Mouse (Mus musculus) forebrain, postnatal 0 days (tissue): ENCODE data around the gene Pld3. TPM values are rescaled to one million over a fixed set of nuclear protein-coding genes. Genes with fewer than 3 reads are reported as not detected.

Experiments used
- ATAC-seq: fragments of 200-750 bp; cut with Nextera tagmentation; 2 replicates; pipeline ENCODE4 v1.8.0; 2017; ENCODE audit warnings: mild to moderate bottlenecking, moderate library complexity
- DNase-seq: peaks from one replicate; pipeline ENCODE4 v3.0.0-alpha.2; 2015
- H3K27ac ChIP-seq: fragments of 300-500 bp; sonication (generic); 2 replicates; pipeline ENCODE4 v1.5.1; 2014; ENCODE audit warnings: low read depth, mild to moderate bottlenecking, antibody characterized with exemption, low read length, moderate library complexity, mixed read lengths
- H3K27me3 ChIP-seq: fragments of 300-500 bp; sonication (generic); 2 replicates; pipeline ENCODE4 v1.6.1; 2014; ENCODE audit warnings: mild to moderate bottlenecking, low read length, mixed read lengths; ENCODE audit not compliant: insufficient read depth
- H3K36me3 ChIP-seq: fragments of 300-500 bp; sonication (generic); 2 replicates; pipeline ENCODE4 v1.6.1; 2014; ENCODE audit warnings: mild to moderate bottlenecking, moderate library complexity; ENCODE audit not compliant: insufficient read depth
- H3K4me1 ChIP-seq: fragments of 300-500 bp; sonication (generic); 2 replicates; pipeline ENCODE4 v1.6.1; 2014; ENCODE audit warnings: antibody characterized with exemption; ENCODE audit not compliant: insufficient read depth
- H3K4me2 ChIP-seq: fragments of 300-500 bp; sonication (generic); 2 replicates; pipeline ENCODE4 v1.6.1; 2014; ENCODE audit warnings: low read depth, mild to moderate bottlenecking, moderate library complexity
- H3K4me3 ChIP-seq: fragments of 300-500 bp; sonication (generic); 2 replicates; pipeline ENCODE4 v1.5.1; 2014; ENCODE audit warnings: low read depth, low read length, mixed read lengths
- H3K9ac ChIP-seq: fragments of 300-500 bp; sonication (generic); 2 replicates; pipeline ENCODE4 v1.6.1; 2014; ENCODE audit warnings: mild to moderate bottlenecking
- H3K9me3 ChIP-seq: fragments of 300-500 bp; sonication (generic); 2 replicates; pipeline ENCODE4 v1.6.1; 2016; ENCODE audit warnings: low read length
- CTCF ChIP-seq: sonication (generic); IDR thresholded peaks from 2 replicates; pipeline ENCODE4 v1.5.1; 2016; ENCODE audit warnings: antibody characterized with exemption, control low read depth, low read depth
- WGBS: fragments of 180-500 bp; shearing (Covaris S2); extraction: QIAGEN DNeasy Blood & Tissue Kit; methylation state at CpG from one replicate; pipeline ENCODE4 v1.1.7; 2014; 5-methylcytosine and 5-hydroxymethylcytosine counted together
- polyA plus RNA-seq: library from polyadenylated mRNA; unstranded; fragments of >200 nt; fragmentation: Nextera tagmentation; extraction: Ambion mirVana; gene quantifications from 2 replicates; pipeline ENCODE4 v1.2.1, GENCODE M21; 2015
- total RNA-seq: library from RNA; depleted of rRNA; stranded (reverse); fragments of >200 nt; gene quantifications from 2 replicates; pipeline ENCODE4 v1.2.3, GENCODE M21; 2014

Gene Pld3
- total and polyA plus RNA-seq, 2 experiments from 2014 or later: 219 to 246 TPM

DNA sequence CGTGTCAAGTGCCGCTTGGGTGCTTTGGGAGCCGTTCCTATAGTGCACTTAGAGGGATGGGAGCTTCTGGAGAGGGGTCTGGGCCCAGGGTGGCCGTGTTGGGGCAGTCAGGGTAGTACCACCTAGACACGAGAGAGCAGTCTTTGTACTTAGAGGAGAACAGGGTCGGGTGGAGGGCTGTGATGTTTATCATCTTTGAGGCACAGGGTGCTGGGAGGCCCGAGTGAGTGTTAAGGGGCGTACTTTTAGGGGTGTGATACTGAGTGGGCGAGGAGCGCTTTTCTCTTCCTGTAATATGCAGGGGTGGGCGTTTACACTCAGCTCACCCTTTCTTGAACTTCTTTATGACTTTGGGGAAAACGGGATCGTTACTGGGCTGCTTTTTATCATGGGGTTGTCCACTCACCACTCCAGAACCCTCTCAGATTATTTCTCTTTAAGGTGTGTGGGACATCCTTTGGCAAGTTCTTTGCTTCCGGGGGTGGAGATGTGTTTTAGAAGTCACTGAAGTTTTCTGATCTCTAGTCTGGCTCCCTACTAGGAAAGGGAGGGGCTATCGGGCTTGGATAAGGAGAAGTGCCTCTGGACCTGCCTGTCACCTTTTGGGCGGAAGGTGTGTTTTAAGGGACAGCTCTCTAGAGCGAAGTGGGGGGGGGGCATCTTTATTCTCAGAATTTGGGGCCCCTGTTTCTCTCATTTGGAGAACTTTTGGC lies 39.4 kb upstream of the Pld3 start:
- ATAC-seq: peak; percentile 46
- no peaks in the 10 kb centered on the region for H3K27me3 ChIP-seq
- no peaks in the 10 kb centered on the region for H3K36me3 ChIP-seq
- TF ChIP-seq CTCF: no peak
- peak overlapping the region; percentile 97 for H3K27ac ChIP-seq
- no peak for DNase-seq
- no peaks in the 10 kb centered on the region for H3K9me3 ChIP-seq
- peak overlapping the region; percentile 82 for H3K9ac ChIP-seq
- WGBS: 3% methylated on average over 17 of the region's 17 CpGs
- H3K4me2 ChIP-seq: peak overlapping the region; percentile 73
- H3K4me1 ChIP-seq: peaks cover 6% of the 10 kb centered on the region; the same call in 1 of the 2 replicates
- peak overlapping the region; percentile 72 for H3K4me3 ChIP-seq

DNA sequence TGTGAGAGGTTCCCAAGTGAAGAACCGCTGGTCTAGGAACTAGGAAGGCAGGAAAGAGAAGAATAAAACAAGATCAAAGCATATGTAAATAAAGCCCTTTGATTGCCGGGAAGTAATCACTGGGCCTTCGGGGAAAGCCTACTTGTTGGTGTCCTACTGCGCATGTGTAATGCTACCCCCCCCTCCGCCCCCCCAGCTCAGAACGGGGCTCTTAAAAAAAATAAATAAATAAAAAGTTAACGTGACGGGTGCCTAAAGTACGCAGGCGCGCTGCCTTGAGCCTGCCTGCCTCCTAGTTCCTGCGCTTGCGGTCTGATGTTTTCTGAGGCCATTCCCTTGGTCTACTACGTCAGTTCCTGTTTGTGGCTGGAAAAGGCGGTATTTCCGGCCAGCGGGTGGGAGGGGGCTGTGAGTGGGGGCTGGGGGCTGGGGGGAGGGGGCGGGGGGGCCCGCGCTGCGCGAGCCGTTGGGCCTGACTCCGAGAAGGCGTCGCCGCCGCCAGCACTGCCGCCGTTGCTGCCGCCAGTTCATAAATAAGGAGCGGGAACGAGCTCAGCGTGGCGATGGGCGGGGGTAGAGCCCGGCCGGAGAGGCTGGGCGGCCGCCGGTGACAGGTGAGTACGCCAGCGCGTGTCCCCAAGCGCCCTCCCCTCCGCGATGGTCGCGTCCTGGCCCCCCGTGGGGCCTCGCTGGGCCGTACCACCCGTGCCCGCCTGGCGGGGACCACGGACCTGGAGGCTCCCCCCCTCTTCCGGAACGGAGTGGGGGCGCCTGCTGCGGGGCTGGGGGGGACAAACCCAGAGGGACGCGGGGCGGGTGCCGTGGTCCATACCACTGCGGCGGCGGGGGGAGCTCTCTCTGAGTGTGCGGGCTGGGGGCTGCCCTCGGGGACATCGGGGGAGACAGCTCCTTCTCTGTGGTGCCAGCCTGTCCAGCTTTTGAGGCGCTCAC lies 38.5 kb upstream of the Pld3 start, which contains the start of gene Akt2:
Gene Akt2 (plus strand): TSS at position 287 of the 951 bp plus-strand sequence.
- DNase-seq (peak; percentile 97), ATAC-seq (peak; percentile 96)
- peak; percentile 42 for TF ChIP-seq CTCF
- Histone ChIP-seq H3K27me3 (no peaks in the 10 kb centered on the region), H3K36me3 (no peaks in the 10 kb centered on the region), H3K4me3 (peak within 1 kb of the TSS; percentile 72), H3K9ac (peak within 1 kb of the TSS; percentile 82), H3K9me3 (no peaks in the 10 kb centered on the region), H3K27ac (peak within 1 kb of the TSS; percentile 97), H3K4me2 (peak within 1 kb of the TSS; percentile 73), H3K4me1 (peaks cover 6% of the 10 kb centered on the region; the same call in 1 of the 2 replicates)
- under 1% methylated on average over 51 of the region's 71 CpGs for WGBS

DNA sequence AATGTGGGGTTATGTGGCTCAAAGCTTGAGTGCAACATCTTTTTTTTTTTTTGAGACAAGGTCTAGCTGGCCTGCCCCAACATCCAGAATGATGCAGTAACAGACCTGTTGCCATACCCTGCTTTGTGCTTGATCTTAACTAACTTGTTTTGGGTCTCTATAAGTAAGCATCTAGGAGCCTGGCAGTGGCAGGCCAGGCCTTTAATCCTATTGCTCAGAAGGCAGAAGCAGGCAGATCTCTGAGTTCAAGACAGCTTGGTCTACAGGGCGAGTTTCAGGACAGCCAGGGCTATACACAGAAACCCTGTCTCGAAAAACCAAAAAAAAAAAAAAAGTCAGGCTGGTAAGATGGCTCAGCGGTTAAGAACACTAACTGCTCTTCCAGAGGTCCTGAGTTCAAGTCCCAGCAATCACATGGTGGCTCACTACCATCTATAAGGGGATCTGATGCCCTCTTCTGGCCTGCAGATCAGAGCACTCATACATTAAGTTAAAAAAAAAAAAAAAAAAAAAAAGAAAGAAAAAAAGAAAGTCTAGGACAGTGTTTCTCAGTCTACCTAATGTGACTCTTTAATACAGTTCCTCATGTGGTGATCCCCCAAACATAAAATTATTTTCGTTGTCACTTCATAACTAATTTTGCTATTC lies 37.7 kb upstream of the Pld3 start:
- no peaks in the 10 kb centered on the region for H3K27me3 ChIP-seq
- peak; percentile 29 for TF ChIP-seq CTCF
- H3K4me3 ChIP-seq: peak overlapping the region; percentile 72
- peak overlapping the region; percentile 50 for H3K4me2 ChIP-seq
- peak overlapping the region; percentile 74; the same call in 1 of the 2 replicates for H3K27ac ChIP-seq
- H3K4me1 ChIP-seq: peaks cover 6% of the 10 kb centered on the region; the same call in 1 of the 2 replicates
- WGBS: 69% methylated on average over 4 of the region's 4 CpGs
- ATAC-seq (no peak), DNase-seq (no peak)
- H3K9me3 ChIP-seq: no peaks in the 10 kb centered on the region
- no peaks in the 10 kb centered on the region for H3K36me3 ChIP-seq
- 0 out of 2 replicates have a peak overlapping the region, but pooled peaks have one; percentile 45 for H3K9ac ChIP-seq

DNA sequence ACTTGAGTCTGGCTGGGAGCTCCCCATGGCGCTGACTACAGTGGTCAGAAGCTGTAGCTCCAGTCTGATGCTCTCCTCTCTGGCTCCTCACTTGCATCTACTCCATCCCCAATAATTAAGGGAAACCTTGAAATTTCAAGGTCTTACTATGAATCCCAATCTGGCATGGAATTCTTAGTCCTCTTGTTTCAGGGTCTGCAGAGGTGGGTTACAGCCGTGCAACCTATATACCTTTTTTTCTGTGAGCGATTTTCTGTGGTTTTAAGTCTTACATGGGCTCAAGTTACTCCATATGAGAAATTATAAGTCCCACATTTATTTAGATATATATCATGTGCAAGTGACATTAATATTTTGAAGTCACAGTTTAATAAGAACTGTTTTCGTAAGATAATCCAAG lies 37.1 kb upstream of the Pld3 start:
- Histone ChIP-seq H3K9ac (no peak overlapping the region), H3K27ac (no peak overlapping the region), H3K27me3 (no peaks in the 10 kb centered on the region), H3K9me3 (no peaks in the 10 kb centered on the region), H3K4me2 (no peak overlapping the region), H3K36me3 (no peaks in the 10 kb centered on the region), H3K4me3 (no peak overlapping the region), H3K4me1 (peaks cover 6% of the 10 kb centered on the region; the same call in 1 of the 2 replicates)
- no peak for ATAC-seq
- no peak for DNase-seq
- no peak for TF ChIP-seq CTCF
- 91% methylated on average over 4 of the region's 4 CpGs for whole genome bisulfite sequencing

DNA sequence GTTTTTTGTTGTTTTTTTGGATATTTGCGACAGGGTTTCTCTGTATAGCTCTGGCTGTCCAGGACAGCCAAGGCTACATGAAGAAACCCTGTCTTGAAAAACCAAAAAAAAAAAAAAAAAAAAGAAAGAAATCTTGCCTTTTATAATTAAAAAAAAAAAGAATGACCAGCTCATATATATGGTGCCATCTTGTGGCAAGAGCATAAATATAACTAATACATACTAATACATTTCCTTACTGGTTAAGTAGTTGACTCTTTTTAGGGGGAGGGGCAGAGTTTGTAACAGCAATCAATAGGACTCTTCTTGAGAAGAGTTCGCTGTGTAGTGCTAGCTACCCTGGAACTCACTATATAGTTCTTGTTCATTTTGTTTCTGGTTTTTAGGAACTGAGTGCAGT lies 34.7 kb upstream of the Pld3 start:
- ATAC-seq: no peak
- Histone ChIP-seq H3K4me1 (peaks cover 3% of the 10 kb centered on the region; the same call in 1 of the 2 replicates), H3K27ac (no peak overlapping the region), H3K27me3 (no peaks in the 10 kb centered on the region), H3K4me2 (no peak overlapping the region), H3K4me3 (no peak overlapping the region), H3K9me3 (no peaks in the 10 kb centered on the region), H3K9ac (no peak overlapping the region), H3K36me3 (peaks cover 7% of the 10 kb centered on the region; the same call in 1 of the 2 replicates)
- TF ChIP-seq CTCF: no peak
- WGBS: 90% methylated on average over 2 of the region's 2 CpGs
- no peak for DNase-seq

DNA sequence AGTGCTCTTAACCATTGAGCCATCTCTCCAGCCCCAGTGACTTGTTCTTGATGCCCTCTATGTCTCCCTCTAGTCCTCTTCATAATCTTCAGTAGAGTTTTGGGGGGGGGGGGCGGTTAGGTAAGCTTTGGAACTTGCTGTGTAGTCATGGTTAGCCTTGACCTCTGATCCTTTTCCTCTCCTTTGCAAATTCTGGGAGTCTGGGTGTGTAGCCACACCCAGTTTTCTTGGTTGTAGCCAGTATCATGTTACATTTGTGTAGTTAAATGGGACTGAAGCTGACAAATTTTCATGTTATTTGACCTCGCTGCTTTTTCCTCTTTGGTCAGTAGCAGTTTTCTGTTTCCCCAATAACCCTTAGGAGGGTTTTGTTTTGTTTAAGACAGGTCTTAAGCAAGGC lies 33.8 kb upstream of the Pld3 start:
- H3K27ac ChIP-seq: no peak overlapping the region
- no peak for TF ChIP-seq CTCF
- no peak overlapping the region for H3K4me3 ChIP-seq
- ATAC-seq (no peak), DNase-seq (no peak)
- 83% methylated on average over 2 of the region's 2 CpGs for WGBS
- no peaks in the 10 kb centered on the region for H3K4me1 ChIP-seq
- H3K36me3 ChIP-seq: peaks cover 14% of the 10 kb centered on the region
- no peaks in the 10 kb centered on the region for H3K27me3 ChIP-seq
- H3K4me2 ChIP-seq: no peak overlapping the region
- no peaks in the 10 kb centered on the region for H3K9me3 ChIP-seq
- no peak overlapping the region for H3K9ac ChIP-seq
